Mouse (Mus musculus) v-Abl transformed pro-B cells (cell line): ENCODE data around the gene Twf2.

ENCODE experiments used
- in situ Hi-C, 2 experiments: fragments of 400-800 bp; cut with MboI; formaldehyde crosslinking; loops; one replicate each; pipeline ENCODE4 v1.15.1; 2025; ENCODE audit not compliant: unreplicated experiment in 2 of 2

The Twf2 gene

GRCm38 (mm10) chr9:106230051-106230733, 27.3 kb downstream of the Twf2 start:
- in situ Hi-C loops, result no loop called here

GRCm38 (mm10) chr9:106230734-106231106, 27.8 kb downstream of the Twf2 start:
- in situ Hi-C loops, result no loop called here

GRCm38 (mm10) chr9:106231220-106231619, 28.3 kb downstream of the Twf2 start:
- in situ Hi-C loops, result no loop called here

- in situ Hi-C loops, result no loop called here
These were observed 28.9 kb downstream of the Twf2 start for GRCm38 (mm10) chr9:106231816-106232215.

- in situ Hi-C loops, result no loop called here
These were observed 30.0 kb downstream of the Twf2 start for GRCm38 (mm10) chr9:106232956-106233355.

GRCm38 (mm10) chr9:106233953-106234352, 31.0 kb downstream of the Twf2 start:
- in situ Hi-C loops, result no loop called here

GRCm38 (mm10) chr9:106235194-106235830, 32.4 kb downstream of the Twf2 start:
- in situ Hi-C loops, result no loop called here

GRCm38 (mm10) chr9:106236156-106236817, 33.4 kb downstream of the Twf2 start:
- in situ Hi-C loops, result no loop called here

- in situ Hi-C loops, result no loop called here
These were observed 33.9 kb downstream of the Twf2 start for GRCm38 (mm10) chr9:106236818-106237211.

- in situ Hi-C loops, result no loop called here
These were observed 34.5 kb downstream of the Twf2 start for GRCm38 (mm10) chr9:106237401-106237800.

- in situ Hi-C loops, result no loop called here
These were observed 35.0 kb downstream of the Twf2 start for GRCm38 (mm10) chr9:106237878-106238277.

GRCm38 (mm10) chr9:106241541-106242164, 38.7 kb downstream of the Twf2 start:
- in situ Hi-C loops, result no loop called here

- in situ Hi-C loops, result no loop called here
These were observed 40.0 kb downstream of the Twf2 start for GRCm38 (mm10) chr9:106242813-106243488.

- in situ Hi-C loops, result no loop called here
These were observed 46.6 kb downstream of the Twf2 start for GRCm38 (mm10) chr9:106249550-106249949.

- in situ Hi-C loops, result loop anchor here in 1 of 2 experiments (25.0 kb wide), 2 partner anchors 563 to 763 kb away; no protein-coding TSS in a partner anchor
These were observed 47.3 kb downstream of the Twf2 start for GRCm38 (mm10) chr9:106250245-106250644.

- in situ Hi-C loops, result loop anchor here in 1 of 2 experiments (25.0 kb wide), 2 partner anchors 564 to 764 kb away; no protein-coding TSS in a partner anchor
These were observed 48.2 kb downstream of the Twf2 start for GRCm38 (mm10) chr9:106251066-106251465.

GRCm38 (mm10) chr9:106254001-106254400, 51.1 kb downstream of the Twf2 start:
- in situ Hi-C loops, result loop anchor here in 1 of 2 experiments (25.0 kb wide), 2 partner anchors 567 to 767 kb away; no protein-coding TSS in a partner anchor

- in situ Hi-C loops, result loop anchor here in 1 of 2 experiments (25.0 kb wide), 2 partner anchors 571 to 771 kb away; no protein-coding TSS in a partner anchor
These were observed 55.5 kb downstream of the Twf2 start for GRCm38 (mm10) chr9:106258412-106258811.

- in situ Hi-C loops, result loop anchor here in 1 of 2 experiments (25.0 kb wide), 2 partner anchors 572 to 772 kb away; no protein-coding TSS in a partner anchor
These were observed 56.1 kb downstream of the Twf2 start for GRCm38 (mm10) chr9:106258990-106259389.

GRCm38 (mm10) chr9:106261058-106261457, 58.1 kb downstream of the Twf2 start:
- in situ Hi-C loops, result loop anchor here in 1 of 2 experiments (25.0 kb wide), 2 partner anchors 574 to 774 kb away; no protein-coding TSS in a partner anchor
